Mouse (Mus musculus): ENCODE data around the gene Veph1.

The Veph1 gene

GRCm38 (mm10) chr3:66102599-66102932, 194.1 kb downstream of the Veph1 start:
- DNase-seq (ENCODE audit: low spot score in 2 of 2), result no peak

GRCm38 (mm10) chr3:66101809-66102598, 194.6 kb downstream of the Veph1 start:
- DNase-seq (ENCODE audit: low spot score in 2 of 2), result no peak

- DNase-seq (ENCODE audit: low spot score in 2 of 2), result no peak
Observed at GRCm38 (mm10) chr3:66101074-66101473, 195.6 kb downstream of the Veph1 start.

- no peak for DNase-seq (ENCODE audit: low spot score in 2 of 2)
Observed at GRCm38 (mm10) chr3:66091746-66092145, 204.9 kb downstream of the Veph1 start.

DNA sequence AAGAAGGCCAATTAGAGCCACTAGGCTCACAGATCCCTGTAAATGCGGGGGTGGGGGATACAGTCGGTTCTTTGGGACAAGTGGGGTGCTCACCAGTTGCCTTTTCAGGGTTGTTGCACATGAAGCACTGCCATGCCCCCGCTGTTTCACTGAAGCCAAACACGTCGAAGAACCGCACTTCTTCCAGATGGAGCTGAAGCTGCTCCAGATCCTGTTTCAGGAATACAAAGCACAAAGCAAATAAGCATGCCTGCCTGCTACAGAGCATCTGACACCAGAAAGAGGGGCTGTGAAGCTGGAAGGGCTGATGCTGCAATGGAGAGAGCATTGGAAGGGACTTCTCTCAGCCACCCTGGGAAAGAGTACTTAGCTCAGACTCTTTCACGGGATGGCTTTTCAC, 209.0 kb downstream of the Veph1 start:
- DNase-seq (ENCODE audit: low spot score in 2 of 2), result no peak

DNA sequence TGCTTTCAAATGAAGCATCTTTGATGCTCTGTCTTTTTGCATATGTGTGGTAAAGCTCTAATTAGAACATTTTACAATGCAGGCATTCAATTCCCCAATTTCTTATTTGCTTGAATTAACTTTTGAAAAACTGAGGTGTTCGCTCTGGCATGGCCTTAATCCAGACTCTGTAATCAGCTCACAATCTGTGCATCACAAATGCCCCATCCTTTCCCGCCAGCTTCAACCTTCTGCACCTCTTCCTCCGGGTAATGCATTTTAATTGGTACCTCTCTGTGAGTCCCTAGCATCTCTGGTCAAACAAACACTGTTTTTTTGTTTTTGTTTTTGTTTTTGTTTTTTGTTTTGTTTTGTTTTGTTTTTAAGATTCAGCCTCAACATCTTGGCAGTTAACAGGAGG, 212.8 kb downstream of the Veph1 start:
- DNase-seq (ENCODE audit: low spot score in 2 of 2), result no peak

GRCm38 (mm10) chr3:66083407-66083806, 213.2 kb downstream of the Veph1 start:
- no peak for DNase-seq (ENCODE audit: low spot score in 2 of 2)

DNA sequence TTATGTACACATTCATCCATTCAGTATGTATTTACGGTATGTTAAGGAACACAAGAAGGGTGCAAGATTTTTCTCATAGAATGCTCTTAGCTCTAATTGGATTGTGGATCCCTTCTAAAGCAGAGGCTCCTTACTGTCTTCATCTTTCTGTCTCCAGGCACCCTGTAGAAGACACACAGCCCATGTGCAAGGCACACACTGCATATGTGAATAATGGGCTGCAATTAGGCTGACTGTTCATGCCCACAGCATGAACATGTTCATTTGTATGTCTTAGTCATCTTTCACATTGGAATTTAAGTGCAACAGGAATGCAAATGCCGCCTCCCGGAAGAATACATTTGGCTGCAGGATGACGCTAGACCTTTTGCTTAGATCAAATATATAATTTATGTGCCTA, 213.7 kb downstream of the Veph1 start:
- no peak for DNase-seq (ENCODE audit: low spot score in 2 of 2)

DNA sequence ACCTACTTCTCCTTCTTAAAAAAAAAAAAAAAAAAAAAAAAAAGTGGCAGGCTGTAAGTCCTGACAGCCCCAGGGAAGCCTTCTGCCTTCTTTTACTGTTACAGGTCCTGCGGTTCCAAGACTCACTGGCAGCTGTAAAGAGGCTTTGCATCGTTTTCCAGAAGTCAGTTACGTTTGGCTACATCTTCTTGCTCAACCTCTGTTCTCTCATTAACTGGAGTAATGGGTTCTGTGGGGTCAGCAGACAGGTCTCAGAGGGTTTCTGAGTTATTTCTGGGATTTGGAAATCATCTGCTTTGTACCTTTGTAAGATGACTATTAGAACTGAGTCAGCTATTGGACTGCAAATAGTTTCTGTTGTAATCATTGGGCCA, 215.3 kb downstream of the Veph1 start:
- DNase-seq (ENCODE audit: low spot score in 2 of 2), result no peak

DNA sequence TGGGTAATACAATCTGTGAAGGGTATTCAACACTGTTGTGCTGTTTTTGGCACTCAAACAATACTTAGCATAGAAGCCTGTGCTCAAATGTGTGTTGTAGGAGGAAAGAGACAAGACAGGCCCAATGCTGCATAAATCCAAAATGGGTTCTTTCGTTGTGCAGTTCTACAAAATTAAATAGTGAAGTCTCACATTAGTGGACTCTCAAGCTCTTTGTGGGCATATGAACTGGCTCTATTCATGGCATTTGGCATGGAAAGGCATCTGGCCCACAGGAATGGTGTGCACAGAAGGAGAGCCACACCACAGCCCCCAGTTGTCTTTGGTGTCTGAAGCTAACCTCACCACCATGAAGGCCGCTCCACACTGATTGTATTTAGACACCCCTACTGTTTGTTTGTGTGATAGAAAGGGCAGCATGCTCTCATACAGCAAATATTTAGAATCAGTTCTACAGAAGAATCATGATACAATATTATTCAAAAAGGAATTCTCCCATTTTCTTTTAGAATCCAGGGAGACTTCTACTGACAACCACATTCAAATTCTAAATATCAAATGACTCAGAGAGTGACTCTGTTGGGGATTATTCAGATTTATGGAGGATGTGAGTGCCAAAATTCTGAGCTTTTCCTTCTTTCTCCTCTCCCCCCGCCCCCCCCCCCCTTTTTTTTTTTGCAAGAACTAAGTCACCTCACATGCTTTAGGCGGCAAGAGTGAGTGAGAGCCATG, 215.8 kb downstream of the Veph1 start:
- no peak for DNase-seq (ENCODE audit: low spot score in 2 of 2)

- DNase-seq (ENCODE audit: low spot score in 2 of 2), result no peak
Observed at GRCm38 (mm10) chr3:66079886-66080285, 216.8 kb downstream of the Veph1 start.

DNA sequence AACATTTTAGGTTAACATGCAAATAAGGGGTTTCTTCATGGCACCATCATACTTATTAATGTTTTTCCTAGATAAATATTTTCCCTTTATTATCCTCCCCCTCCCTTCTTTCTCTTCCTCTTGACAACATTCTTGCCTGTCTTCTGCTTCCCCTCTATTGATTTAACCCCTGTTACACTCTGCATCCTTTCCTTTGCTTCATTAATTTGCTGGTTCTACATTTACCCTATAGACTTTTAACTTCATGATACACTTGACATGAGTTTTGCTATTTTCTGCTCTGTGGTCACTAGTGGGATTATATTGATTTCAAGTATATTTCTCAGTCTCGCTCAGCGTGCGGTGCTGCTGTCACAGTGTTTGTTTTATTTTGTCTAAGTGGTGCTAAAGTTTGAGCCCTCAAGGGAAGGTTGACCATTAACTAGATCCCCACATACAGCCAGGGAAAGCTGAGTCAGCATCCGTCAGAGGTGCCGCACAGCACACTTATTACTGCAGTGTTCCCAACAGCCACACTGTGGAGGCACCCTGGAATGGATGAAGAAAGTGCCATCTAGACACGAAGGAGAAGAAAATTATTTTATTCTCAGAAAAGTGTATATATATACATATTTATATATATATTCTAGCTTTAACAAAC, 217.6 kb downstream of the Veph1 start:
- DNase-seq (ENCODE audit: low spot score in 2 of 2), result no peak

DNA sequence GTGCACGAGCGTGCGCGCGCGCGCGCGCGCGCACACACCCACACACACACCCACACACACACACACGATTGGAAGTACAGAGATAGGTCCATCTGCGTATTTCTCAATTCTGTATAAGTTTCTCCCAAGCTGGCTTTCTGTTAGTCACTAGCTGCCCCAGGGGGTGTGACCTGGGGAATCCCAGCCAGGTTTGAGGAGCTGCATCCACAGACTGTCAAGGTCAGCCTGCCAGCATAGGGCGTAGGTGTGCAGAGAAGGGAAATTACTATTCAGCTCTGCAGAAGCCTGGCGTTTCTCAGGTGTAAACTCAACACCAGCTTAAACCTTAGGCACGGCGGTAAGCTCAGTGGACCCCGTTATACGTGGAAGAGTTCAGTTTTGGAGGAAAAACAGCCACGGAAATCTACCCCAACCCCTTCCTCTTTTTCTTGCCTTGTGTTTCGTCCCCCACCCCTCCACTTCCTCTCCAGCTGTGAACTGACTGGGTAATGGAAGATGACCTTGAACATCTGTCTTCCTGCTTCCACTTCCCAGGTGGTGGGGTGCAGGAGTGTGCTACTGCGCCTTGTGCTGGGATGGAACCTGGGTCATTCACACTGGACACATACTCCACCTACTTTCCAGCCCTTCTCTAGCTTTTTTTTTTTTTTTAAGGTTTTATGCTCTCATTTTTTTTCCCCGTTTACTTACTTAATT, 218.5 kb downstream of the Veph1 start:
- DNase-seq (ENCODE audit: low spot score in 2 of 2), result peak in 1 of 2 experiments; percentile 1

DNA sequence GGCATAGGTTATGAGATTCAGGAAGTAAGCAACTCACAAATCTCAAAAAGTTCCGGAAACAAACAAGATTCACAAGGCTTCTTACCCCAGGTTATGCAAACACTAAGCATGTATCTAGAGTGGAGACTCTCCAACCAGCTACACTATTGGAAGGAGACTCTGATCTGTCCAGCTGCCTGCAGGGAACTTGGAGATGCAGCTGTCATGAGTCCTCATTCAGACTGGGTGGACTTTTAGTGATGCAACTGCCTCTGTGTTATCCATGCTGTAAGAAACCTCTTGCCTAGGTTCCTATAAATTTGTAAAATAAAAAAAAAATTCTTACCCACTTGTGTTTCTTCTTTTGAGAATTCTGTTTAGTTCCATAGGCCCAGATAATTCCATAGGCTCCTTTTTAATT, 226.4 kb downstream of the Veph1 start:
- DNase-seq (ENCODE audit: low spot score in 2 of 2), result no peak

GRCm38 (mm10) chr3:66063881-66064280, 232.8 kb downstream of the Veph1 start:
- DNase-seq (ENCODE audit: low spot score in 2 of 2), result no peak

DNA sequence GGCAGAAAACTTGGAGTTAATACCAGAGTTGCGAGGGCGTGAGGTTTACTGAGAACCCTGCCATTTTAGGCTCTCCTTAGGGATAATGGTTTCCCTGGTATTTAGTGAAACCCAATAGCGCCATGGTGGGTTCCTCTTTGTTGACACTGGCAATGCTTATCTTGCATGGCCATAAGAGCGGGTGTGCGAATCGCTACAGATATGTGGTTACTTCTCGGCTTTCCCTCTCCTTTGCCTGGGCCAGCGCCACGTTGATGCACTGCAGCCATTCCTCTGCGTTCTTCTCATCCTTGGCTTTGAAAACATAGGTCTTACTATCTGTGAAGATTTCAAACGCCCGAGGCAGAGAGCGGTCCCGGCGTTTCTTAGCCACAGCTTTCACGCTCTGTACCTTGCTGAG, 239.7 kb downstream of the Veph1 start:
- no peak for DNase-seq (ENCODE audit: low spot score in 2 of 2)

DNA sequence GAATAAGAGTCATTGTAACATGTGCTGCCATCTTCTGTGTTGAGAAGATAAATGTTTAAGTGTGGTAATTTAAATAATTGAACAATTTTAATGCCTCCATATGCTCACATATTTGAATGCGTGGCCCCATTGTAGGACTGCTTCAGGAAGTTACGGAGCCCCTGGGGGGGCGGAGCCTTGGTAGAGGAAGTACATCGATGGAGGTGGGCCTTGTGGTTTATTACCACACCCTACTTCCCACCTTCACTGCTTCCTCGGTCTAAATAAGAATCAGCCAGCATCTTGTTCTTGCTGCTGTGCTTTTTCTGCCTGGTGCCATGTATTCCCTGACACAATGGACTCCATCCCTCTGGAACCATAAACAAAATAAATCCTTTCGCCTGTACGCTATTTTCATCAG, 241.0 kb downstream of the Veph1 start:
- DNase-seq (ENCODE audit: low spot score in 2 of 2), result no peak

GRCm38 (mm10) chr3:66050092-66050886, 246.3 kb downstream of the Veph1 start:
- DNase-seq (ENCODE audit: low spot score in 2 of 2), result no peak

GRCm38 (mm10) chr3:66040857-66041494, 255.7 kb downstream of the Veph1 start:
- no peak for DNase-seq (ENCODE audit: low spot score in 2 of 2)

DNA sequence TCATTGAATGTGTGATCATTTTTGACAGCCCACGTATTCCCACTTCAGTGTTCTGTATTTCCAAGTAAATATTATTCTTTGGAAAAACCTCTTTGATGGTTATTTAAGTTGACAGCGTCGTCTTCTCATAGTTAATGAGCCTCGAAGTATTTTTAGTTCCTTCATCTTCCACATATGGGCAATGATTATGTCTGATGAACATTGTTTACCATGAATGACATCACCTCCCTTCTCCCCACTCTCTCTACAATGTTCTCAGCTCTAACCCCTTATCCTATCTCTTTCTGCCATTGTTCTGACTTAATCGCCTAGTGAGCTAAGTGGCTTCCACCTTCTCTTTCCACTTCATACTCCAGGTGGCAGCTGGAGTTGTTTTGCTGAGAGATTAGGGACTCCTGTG, 261.4 kb downstream of the Veph1 start:
- no peak for DNase-seq (ENCODE audit: low spot score in 2 of 2)

GRCm38 (mm10) chr3:66033346-66033745, 263.3 kb downstream of the Veph1 start:
- DNase-seq (ENCODE audit: low spot score in 2 of 2), result no peak

Data from spleen, postnatal 36 days (tissue).